Mouse (Mus musculus) ovary, postnatal 14 days (tissue): ENCODE measurements at regions not wholly inside any gene's neighbourhood (a gene's known extent, or its start where the extent isn't known, plus 50 kb on each side); places are given as distances from the start of the nearest gene placed in this dataset.
A peak's percentile ranks its signal among the peaks of the same experiment; 100 is the strongest.

Experiments
- DNase-seq: peaks from one replicate; pipeline ENCODE4 v3.0.0; 2022; ENCODE audit warnings: low spot score

- no peak for DNase-seq
Observed at GRCm38 (mm10) chr1:152313480-152313879, 73.0 kb downstream of the Tsen15 start.

GRCm38 (mm10) chr1:152305461-152305860, 81.0 kb downstream of the Tsen15 start:
- DNase-seq = no peak

DNA sequence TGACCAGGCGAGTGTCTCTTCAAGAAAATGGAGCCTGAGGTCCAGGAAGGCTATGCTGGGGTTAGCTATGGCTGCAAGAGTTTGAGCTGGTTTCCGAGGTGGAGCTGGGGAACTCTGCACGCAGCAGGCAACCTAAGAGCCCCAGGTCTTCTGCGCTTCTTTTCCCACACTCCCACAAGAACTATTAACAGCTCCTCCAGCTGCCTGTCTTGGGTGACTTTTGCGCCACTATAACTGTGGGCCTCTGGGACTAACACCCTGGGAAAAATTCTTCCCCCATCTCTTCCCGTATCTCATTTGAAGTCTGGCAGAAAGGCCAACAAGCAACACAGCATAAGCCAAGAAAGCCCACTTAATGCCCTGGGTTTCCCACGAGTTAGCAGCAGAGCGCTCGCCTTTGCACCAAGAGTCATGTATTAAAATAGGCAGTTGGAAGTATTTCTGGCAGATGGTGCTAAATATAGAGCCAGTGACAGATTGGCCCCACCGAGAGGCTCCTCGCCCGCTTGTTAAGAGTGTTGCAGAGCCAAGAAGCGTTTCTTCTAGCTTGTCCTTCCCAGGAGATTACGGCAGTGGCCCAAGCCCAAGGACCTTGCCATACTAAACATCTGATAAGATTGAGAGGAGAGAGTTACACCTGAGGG, 81.9 kb downstream of the Tsen15 start:
- DNase-seq = no peak

DNA sequence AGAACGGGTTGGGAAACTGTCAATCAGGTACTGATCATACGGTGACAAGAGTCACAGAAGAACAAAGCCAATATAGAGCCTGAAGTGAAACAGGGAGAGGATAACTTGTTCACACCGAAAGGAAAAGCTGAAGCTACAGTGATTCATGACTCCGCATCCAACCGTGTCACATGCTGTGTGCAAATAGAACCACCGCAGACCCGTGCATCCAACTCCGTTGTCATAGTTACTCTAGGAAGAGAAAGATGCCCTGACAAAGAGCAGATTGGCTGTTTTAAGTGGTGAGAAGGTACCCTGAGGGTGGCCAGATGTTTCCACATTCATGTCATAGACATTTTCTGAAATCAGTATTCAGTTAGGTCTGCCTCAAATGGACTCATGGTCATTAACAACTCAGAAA, 85.1 kb downstream of the Tsen15 start:
- no peak for DNase-seq

- DNase-seq = no peak
Observed at GRCm38 (mm10) chr1:152292196-152292736, 94.2 kb downstream of the Tsen15 start.

GRCm38 (mm10) chr1:152290768-152291167, 95.7 kb downstream of the Tsen15 start:
- DNase-seq = peak; percentile 63

DNA sequence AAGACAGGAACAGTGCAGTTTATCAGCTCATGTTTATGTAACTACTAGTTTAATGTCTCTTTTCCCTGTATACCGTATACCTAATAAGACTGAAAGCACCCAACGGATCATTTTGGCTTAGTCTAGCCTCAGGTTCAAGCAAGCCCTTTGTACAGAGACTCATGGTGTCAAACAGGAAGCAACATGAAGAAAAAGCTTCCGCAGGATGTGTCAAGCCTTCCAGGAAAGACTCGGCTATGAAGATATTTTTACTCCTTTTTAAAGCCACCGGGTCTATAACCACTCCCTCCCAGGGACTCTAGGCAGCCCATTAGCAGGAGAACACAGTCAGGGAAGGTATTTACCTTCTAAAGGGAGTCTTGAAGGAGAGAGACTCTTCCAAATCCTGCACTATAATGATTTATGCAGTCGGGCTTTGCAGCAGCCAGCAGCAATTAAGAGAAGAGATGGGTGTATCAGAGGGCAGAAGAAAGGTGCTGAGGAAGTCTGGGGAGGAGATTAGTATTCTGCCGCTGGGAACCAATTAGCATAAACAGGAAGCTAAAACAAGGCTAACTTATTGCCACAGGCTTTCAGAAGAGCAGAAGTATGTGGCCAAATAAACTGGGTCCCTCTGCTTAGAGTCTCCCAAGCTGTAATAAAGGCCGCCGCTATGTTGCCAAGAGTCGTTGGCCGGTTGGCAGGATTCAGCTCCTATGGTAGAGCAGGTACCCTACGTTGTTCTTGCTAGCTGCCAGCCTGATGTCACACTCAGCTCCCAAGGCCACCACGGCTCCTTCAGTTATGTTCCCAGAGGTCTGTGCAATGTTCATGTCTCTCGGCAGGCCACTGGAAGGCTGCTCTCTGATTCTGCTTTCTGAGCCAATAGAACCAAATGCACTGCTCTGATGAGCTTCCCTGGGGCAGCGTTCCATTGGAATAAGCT, 98.7 kb downstream of the Tsen15 start:
- no peak for DNase-seq

- DNase-seq = no peak
Observed at GRCm38 (mm10) chr1:152286677-152287076, 99.8 kb downstream of the Tsen15 start.

GRCm38 (mm10) chr1:152282106-152282505, 104.4 kb downstream of the Tsen15 start:
- no peak for DNase-seq

- DNase-seq = no peak
Observed at GRCm38 (mm10) chr1:152281201-152281600, 105.3 kb downstream of the Tsen15 start.

DNA sequence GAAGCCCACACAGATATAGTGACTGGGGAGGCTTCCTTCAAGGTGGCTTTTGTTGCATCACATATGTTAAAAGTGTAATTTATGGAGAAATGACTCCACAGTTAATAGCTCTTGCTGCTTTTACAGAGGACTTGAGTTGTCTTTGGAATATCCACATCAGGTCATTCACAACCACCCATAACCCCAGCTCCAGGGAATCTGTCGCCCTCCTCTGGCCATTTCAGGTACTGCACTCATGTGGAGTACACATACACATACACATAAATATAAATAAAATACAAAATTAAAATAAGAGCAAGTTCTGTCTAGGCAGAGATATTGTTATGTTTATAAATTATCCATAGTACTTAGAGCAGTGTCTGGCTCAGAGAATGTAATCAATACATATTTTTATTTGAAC, 106.5 kb downstream of the Tsen15 start:
- no peak for DNase-seq

DNA sequence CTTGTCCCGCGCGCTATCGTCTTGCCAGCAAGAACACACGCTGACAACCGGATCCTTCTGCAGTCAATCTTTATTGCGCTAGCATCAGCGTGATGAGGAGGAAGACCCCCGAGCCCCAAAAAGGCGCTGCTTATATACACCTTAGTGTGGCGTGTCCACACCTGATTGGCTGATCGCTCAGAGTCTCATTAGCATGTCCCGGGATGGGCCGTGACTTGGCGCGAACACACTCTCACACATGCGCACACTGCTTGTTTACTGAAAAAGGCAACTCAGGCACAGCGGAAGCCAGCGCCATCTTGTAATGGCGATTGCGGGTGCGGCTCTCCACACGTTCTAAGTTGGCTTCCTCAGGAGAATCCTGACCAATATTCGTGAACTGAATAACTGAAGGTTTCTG, 111.5 kb downstream of the Tsen15 start:
- no peak for DNase-seq

GRCm38 (mm10) chr1:152273430-152273829, 113.1 kb downstream of the Tsen15 start:
- DNase-seq = no peak

DNA sequence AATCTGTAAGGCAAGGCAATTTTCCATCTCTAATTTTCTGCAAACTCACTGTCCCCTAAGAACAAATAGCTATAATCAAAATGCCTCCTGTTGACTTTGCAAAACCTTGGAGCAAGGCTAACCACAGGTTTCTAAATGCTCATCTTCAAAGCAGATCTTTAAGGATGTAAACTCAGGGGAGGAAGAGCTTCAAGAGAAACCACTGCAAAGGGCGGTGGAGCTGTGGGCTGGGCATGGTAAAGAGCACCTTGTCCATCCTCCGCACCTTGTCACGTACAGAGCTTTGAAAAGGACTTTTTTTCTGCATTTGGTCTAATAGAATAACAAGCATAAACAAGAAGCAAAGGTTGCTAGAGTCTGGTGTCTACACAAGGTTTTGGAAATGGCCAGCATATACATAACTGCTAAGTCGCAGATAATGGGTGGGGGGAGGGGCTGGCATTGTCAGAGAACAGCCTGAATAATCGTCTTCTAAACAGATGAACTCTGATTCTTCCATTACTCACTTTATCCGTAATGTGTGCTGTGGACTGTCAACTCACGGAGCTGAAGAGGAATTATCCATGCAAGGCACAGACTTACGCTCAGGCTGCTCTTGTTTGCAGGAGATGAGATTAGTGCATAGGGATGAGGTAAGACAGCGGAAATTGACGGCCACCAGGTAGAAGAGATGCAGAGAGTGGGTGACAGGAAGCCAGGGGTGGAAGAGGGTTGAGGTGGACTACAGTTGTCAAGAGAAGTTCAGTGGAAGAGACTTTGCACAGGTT, 116.4 kb downstream of the Tsen15 start:
- no peak for DNase-seq

GRCm38 (mm10) chr1:152266390-152266789, 120.1 kb downstream of the Tsen15 start:
- no peak for DNase-seq

GRCm38 (mm10) chr1:152264981-152265380, 121.5 kb downstream of the Tsen15 start:
- no peak for DNase-seq

DNA sequence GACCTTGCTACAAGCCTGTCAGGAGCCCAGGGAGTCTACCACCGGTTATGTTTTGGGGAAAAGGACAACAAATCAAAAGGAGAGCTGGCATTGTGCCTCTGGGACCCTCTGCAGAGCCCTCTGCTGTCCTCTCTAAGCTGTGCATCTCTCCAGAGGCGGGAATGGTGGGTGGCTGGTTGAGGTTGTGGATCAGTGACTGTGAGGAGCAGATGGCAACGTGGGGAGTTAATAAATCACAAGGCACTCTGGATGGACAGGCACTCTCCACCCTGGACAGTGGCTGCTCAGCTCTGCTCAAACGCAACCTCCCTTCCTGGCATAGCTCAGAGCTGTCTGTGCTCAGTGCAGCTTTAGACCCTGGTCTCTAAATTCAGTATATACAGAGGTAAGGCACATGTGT, 125.0 kb downstream of the Tsen15 start:
- DNase-seq = peak; percentile 6

- no peak for DNase-seq
Observed at GRCm38 (mm10) chr1:152260950-152261349, 125.5 kb downstream of the Tsen15 start.

GRCm38 (mm10) chr1:152258258-152258657, 128.2 kb downstream of the Tsen15 start:
- no peak for DNase-seq

- no peak for DNase-seq
Observed at GRCm38 (mm10) chr1:152253906-152254305, 132.6 kb downstream of the Tsen15 start.

DNA sequence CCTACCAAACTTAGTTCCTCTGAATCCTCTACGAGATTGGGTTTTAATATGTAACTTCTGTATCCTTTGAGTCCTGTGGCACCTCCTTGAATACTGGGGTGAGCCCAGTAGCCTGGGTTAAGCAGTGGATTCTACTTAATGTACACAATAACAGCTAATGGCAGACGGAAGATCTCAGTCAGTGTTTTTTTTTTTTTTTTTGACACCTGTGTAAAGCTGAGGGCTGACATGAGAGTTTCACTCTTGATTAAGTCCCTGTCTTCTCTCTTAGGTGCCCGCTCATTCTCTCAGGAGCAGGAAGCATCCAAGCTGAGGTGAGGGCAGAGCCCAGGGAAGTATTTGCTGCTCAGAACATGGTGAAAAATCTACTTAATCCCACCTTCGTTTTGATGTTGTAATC, 133.0 kb downstream of the Tsen15 start:
- DNase-seq = no peak

DNA sequence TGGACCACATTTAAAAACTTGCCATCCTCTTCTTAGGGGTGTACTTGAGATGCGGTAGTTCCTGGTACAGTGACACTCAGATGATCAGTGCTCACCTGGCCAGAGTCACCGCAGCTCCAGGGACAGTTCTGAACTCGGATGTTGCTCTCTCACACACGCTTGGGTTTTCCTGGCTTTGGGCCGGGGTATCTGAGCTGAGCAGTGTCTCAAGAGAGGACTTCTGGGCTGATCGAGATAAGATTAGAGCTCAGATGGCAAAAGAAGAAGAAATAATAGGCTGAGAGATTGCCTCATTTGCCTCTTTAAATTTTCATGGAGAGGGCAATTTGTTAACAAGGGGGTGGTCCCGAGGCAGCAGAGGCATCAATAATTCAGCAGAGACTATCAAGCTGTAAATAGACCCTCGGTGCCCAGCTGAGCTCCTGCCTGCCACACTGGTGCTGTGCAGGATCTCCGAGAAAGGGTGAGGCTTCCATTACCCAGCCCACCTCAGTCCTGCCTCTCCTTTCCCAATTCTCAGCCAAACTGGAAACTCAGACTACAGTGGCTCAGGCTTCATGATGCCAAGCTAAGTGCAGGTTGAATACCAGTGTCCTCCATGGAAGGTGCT, 133.7 kb downstream of the Tsen15 start:
- no peak for DNase-seq
